Mouse (Mus musculus): ENCODE data around the gene Lrrc8d.

- no peak for TF ChIP-seq CTCF (conservative IDR thresholded peaks at IDR 0.05 in 1 of 2, IDR thresholded peaks at IDR 0.05 in 1 of 2; ENCODE audit: low read depth in 2 of 2, low read length in 2 of 2)
- TF ChIP-seq EP300 (IDR thresholded peaks at IDR 0.05; ENCODE audit: low read length) = no peak
- TF ChIP-seq MAX (IDR thresholded peaks at IDR 0.05; ENCODE audit: low read length) = no peak
- TF ChIP-seq SMC3 (IDR thresholded peaks at IDR 0.05; ENCODE audit: low read depth, low read length) = no peak
- no peak for TF ChIP-seq ZNF384 (IDR thresholded peaks at IDR 0.05; ENCODE audit: low read depth, low read length)
- no peak for TF ChIP-seq TCF12 (IDR thresholded peaks at IDR 0.05; ENCODE audit: low read depth, low read length)
These were observed 157.7 kb downstream of the Lrrc8d start for GRCm38 (mm10) chr5:105857486-105857885.

Data from CH12.LX (cell line).